Mouse (Mus musculus): ENCODE results near the gene Kat2b.
"Not testable (repeated sequence)": the region's sequence is repeated elsewhere in the genome, so short reads cannot be mapped to it uniquely, and the experiment has no call there.

Gene Kat2b

GRCm38 (mm10) chr17:53657391-53657790 lies 90.7 kb downstream of the Kat2b start:
- in situ Hi-C loops (cut with MboI, MseI) = not testable (repeated sequence)

GRCm38 (mm10) chr17:53658668-53659067 lies 92.0 kb downstream of the Kat2b start:
- in situ Hi-C loops (cut with MboI, MseI) = no loop called here

- in situ Hi-C loops (cut with MboI, MseI) = no loop called here
These were observed 92.6 kb downstream of the Kat2b start for GRCm38 (mm10) chr17:53659230-53659629.

- in situ Hi-C loops (cut with MboI, MseI) = no loop called here
These were observed 93.1 kb downstream of the Kat2b start for GRCm38 (mm10) chr17:53659738-53660137.

GRCm38 (mm10) chr17:53661056-53661840 lies 94.6 kb downstream of the Kat2b start:
- in situ Hi-C loops (cut with MboI, MseI) = no loop called here

GRCm38 (mm10) chr17:53664267-53664666 lies 97.6 kb downstream of the Kat2b start:
- in situ Hi-C loops (cut with MboI, MseI) = no loop called here

- in situ Hi-C loops (cut with MboI, MseI) = no loop called here
These were observed 98.2 kb downstream of the Kat2b start for GRCm38 (mm10) chr17:53664703-53665382.

GRCm38 (mm10) chr17:53670453-53670852 lies 103.8 kb downstream of the Kat2b start:
- in situ Hi-C loops (cut with MboI, MseI) = no loop called here

GRCm38 (mm10) chr17:53678716-53679115 lies 112.1 kb downstream of the Kat2b start:
- in situ Hi-C loops (cut with MboI, MseI) = no loop called here

GRCm38 (mm10) chr17:53688321-53688720 lies 121.7 kb downstream of the Kat2b start:
- in situ Hi-C loops (cut with MboI, MseI) = loop anchor here (5.0 kb wide), 1 partner anchor 61 kb away; no protein-coding TSS in a partner anchor

GRCm38 (mm10) chr17:53688877-53689802 lies 122.5 kb downstream of the Kat2b start, which contains the start of gene Sgo1:
Gene Sgo1 (minus strand): TSS chr17:53689333.
- in situ Hi-C loops (cut with MboI, MseI) = loop anchor here (5.0 kb wide), 1 partner anchor 62 kb away; no protein-coding TSS in a partner anchor

GRCm38 (mm10) chr17:53689946-53690345 lies 123.3 kb downstream of the Kat2b start:
- in situ Hi-C loops (cut with MboI, MseI) = loop anchor here (5.0 kb wide), 1 partner anchor 63 kb away; no protein-coding TSS in a partner anchor

- in situ Hi-C loops (cut with MboI, MseI) = no loop called here
These were observed 127.4 kb downstream of the Kat2b start for GRCm38 (mm10) chr17:53694039-53694438.

- in situ Hi-C loops (cut with MboI, MseI) = not testable (repeated sequence)
These were observed 130.9 kb downstream of the Kat2b start for GRCm38 (mm10) chr17:53697521-53697920.

GRCm38 (mm10) chr17:53714453-53714852 lies 147.8 kb downstream of the Kat2b start:
- in situ Hi-C loops (cut with MboI, MseI) = no loop called here

- in situ Hi-C loops (cut with MboI, MseI) = not testable (repeated sequence)
These were observed 148.5 kb downstream of the Kat2b start for GRCm38 (mm10) chr17:53715161-53715560.

GRCm38 (mm10) chr17:53718474-53718873 lies 151.8 kb downstream of the Kat2b start:
- in situ Hi-C loops (cut with MboI, MseI) = no loop called here

- in situ Hi-C loops (cut with MboI, MseI) = not testable (repeated sequence)
These were observed 152.3 kb downstream of the Kat2b start for GRCm38 (mm10) chr17:53718916-53719315.

All from T-helper 1 cell (primary cell).